Mouse (Mus musculus) neutrophil, adult 5-6 weeks (primary cell): ENCODE data around the gene Zfp653. TPM values are rescaled to one million over a fixed set of nuclear protein-coding genes. Genes with fewer than 3 reads are reported as not detected.

ENCODE experiments used
- ATAC-seq: fragments of 151-379, 151-347 bp; 2 replicates; pipeline ENCODE4 v1.8.0; 2017; ENCODE audit warnings: mild to moderate bottlenecking, moderate TSS enrichment; ENCODE audit not compliant: insufficient number of reproducible peaks, poor library complexity, low FRiP score, severe bottlenecking; ENCODE audit errors: extremely low read depth
- total RNA-seq: library from RNA; stranded (forward); fragments of 200-1000 nt; gene quantifications from 2 replicates; pipeline ENCODE4 v1.2.3, GENCODE M21; 2017

Zfp653 gene
- total RNA-seq: 13.5 and 18.5 TPM in 2 replicates

- peak; percentile 88 for ATAC-seq
Measured at GRCm38 (mm10) chr9:22070791-22071573, at the start of gene Zfp653, which contains the start of gene Gm49318. Gene Zfp653, minus strand, starts transcription at chr9:22071376. Gene Gm49318, minus strand, starts transcription at chr9:22071259.

GRCm38 (mm10) chr9:22119543-22119942, 48.4 kb upstream of the Zfp653 start:
- no peak for ATAC-seq

GRCm38 (mm10) chr9:22117754-22118456, 46.7 kb upstream of the Zfp653 start:
- peak; percentile 62 for ATAC-seq

DNA sequence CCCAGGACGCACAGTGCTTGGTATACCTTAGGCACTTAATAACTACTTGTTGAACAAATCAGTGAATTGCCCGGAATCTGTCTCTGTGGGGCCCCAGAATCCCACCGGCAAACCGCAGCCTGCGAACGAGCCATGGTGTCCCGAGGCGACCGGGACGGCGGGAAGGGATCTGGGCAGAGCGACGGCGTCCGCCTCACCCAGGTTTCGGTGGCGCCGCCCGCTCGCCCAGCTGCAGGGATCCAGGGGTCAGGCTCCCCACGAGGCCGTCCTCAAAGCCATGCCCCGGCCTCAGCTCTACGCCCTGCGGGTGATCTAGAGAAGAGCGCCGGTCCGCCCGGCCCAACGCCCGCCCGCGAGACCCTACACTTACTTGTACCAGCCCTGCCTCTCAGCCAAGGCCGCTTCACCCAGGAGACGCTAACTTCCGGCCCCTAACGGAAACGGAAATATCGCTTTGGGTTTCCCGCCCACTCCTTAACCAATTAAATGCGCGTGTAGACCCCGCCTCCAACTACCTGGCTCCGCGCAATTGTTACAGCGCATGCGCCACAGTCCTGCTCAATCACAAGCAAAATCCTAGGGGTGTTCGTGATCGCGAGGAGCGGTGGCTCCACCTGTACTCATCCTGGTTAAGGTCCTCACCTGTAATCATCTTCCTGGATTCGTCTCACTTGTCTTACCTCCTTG, 45.7 kb upstream of the Zfp653 start, which contains the start of gene Elof1:
Gene Elof1 (minus strand): TSS at position 433 of the 687 bp plus-strand sequence.
- ATAC-seq: peak; percentile 91

- no peak for ATAC-seq
Measured at GRCm38 (mm10) chr9:22116086-22116485, 44.9 kb upstream of the Zfp653 start.

DNA sequence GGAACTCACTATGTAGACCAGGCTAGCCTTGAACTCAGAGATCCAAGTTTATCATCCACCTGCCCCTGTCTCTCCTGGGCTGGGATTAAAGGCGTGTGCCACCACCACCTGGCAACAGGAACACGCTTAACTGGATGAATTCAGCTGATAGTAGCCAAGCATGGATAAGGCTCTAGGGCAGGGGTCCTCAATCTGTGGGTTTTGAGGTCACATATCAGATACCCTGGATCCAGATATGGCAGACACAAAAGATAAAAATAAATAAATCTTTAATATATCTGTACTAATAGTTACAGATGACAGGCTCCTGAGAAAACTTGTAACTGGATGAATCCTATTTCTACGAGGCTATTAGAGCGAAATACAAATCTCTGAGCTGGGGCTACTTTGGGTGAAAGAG, 44.5 kb upstream of the Zfp653 start:
- no peak for ATAC-seq

DNA sequence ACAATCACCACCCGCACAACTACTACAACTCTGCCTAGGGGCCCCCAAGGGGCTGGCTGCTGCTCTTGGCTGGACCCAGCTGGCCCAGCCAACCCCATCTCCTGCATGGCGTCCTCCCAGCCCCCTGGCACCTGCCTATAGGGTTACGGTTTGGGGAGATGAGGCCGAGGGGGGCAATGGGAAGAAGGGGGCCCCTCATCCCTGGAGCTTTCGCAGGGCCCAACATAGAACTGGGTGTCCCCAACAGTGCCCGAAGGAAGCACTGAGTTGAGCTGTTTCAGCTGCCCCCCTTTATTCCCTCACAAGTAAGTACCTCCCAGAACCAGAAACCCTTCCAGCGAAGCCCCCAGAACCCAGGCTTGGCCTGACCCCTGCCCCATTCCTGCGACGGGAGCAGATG, 37.0 kb upstream of the Zfp653 start:
- ATAC-seq: no peak

DNA sequence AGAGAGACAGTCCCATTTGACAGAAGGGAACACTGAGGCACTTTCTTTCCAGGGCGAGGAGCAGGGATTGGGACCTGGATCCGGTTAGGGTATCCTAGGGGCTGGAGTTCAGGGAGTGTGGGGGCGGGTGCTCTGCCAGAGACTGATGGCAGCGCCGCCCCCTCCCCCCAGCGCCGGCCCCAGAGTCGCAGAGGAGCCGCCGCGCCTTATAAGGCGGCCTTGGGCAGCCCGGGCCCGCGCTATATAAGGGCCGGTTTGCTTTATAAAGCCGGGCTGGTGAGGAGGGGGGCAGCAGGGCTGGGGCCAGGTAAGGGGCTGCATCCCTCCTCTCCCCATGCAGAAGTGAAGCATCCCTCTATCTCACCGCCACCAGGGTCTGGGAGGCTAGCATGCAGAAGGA, 28.7 kb upstream of the Zfp653 start:
- no peak for ATAC-seq

DNA sequence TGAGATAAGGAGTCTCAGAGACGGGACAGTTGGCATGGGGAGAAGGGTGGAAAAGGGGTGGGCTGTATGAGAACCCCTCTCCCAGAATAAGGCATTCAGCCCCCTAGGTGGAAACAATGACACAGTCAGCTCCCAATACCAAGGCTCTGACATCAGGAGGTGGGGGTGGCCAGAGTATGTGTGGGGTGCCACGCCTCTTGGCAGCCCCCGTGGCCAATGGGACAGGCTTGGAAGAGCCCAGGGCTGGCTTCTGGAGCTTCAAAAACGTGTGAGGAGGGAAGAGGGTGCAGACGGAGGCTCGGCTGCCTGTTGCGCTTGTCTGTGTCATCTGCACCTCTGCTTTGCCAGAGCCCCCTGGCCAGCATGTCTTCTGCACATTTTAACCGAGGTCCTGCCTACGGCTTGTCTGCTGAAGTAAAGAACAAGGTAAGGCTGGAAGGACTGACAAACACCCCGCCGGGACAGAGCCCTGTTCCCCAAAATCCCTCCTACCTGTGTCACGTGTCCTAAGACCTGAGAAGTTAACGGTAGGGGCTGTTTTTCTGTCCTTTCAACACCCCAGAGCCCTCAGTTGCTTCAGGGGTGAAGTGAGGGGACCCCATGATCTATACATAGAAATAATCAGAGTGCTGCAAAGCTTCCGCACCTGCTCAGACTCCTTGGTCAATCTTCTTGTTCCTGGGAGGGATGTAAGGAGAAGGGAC, 28.0 kb upstream of the Zfp653 start, which contains the start of gene Cnn1:
Gene Cnn1 (plus strand): TSS at position 224 of the 704 bp plus-strand sequence.
- ATAC-seq: no peak

DNA sequence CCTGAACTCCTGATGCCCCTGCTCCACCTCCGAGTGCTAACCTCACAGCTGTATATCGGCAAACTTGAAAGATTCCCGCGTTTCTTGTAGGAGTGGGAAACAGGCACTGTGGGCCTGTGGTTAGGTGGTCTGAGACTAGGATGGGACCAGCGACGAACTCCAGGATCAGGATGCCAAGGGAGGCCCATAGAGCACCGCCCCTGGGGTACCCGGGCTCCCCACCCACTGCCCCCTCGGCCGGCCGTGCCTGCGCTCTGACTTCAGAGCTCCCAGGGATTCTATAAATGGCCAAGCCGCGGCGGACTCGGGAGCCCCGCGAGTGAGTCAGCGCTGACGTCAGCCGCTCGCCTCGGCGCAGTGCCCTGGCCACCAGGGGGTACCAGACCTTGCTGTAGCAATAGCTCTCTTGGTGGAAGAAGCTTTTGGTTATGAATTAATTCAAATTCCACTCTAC, 24.7 kb upstream of the Zfp653 start:
- ATAC-seq: peak; percentile 84

DNA sequence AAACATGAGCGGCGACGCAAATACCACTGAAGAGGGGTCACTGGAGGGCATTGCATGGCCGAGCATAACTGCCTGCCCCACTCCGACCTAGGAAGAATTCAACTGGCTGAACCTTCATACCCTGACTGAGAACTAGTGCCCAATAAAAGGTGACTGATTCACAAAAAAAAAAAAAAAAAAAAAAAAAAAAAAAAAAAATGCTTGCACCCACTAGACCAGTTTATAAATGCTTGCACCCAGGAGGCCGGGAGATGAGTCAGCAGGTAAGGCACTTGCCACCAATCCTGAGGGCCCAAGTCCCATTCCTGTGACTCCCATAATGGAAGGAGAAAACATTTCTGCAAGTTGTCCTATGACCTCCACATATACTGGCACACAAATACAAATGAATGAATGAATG, 21.6 kb upstream of the Zfp653 start:
- ATAC-seq: no peak

DNA sequence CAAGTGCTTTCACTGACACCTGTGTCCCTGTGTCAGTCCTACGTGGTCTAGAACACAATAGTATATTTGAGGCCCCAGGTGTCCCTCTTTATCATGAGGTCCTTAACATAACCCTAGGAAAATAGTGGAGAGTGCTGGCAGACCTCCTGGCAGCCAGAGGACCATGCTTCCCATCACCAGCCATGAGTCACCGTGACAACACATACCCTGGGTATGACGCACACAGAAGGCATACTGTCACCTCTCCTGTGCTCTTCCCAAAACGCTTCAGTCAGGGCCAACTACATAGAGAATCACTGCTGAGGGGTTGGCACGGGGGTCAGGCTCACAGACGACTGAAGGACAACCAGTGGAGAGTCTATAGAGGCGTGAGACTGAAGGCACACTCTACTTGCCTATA, 18.8 kb upstream of the Zfp653 start:
- no peak for ATAC-seq

DNA sequence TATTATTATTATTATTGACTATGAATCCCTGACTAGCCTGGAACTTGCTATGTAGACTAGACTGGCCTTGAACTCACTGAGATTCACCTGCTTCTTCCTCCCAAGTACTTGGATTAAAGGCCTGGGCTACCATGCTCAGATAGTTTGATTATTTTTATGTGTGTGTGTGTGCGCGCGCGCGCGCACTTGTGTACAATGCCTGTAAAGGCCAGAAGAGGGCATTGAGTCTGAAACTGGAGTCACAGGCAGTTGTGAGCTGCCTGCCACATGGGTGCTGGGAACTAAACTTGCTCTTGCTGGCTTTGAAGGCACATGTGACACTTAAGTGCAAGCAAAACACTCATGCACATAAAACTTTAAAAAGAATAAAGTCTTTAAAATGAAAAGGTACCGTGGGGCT, 18.1 kb upstream of the Zfp653 start:
- ATAC-seq: no peak

DNA sequence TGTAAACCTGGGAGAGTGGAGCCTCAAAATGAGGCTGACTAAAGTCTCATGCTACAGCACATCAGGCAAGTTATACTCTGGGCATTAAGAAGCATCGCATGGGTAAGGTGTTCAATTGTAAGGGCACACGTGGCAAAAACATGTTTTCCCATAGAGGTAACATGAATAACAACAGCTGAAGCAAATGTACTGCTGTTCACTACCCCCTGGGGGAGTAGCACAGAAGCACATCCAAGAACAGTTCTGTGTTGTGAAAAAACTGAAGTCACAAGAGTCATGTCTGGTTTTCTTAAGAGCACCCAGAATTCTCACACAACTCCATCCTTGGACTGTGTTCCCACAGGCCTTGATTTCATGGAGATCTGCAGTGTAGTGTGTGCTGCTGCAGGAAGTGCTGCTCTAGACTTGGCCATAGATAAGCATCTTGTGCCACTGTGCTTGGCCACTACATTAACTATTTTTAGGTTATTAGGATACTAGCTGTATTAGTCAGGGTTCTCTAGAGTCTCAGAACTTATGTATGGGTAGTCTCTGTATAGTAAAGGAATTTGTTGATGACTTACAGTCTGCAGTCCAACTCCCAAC, 15.9 kb upstream of the Zfp653 start:
- ATAC-seq: no peak

DNA sequence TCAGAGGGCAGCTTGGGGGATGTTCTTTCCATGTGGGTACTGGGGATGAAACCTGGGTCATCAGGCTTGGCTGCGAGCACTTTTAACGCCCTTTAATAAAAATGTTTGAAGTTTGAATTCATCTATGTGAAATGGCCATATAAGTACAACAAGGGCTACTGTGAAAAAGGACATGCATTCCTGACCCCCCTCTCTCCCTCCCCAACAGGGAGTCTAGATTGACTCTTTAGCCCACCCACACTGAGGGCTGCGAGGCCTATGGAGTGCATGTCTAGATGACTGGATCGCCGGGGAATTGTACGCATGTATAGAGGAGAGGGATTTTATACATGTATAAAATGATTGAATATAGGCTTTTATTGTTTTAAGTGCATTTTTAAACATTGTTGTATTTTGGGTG, 14.8 kb upstream of the Zfp653 start:
- no peak for ATAC-seq

DNA sequence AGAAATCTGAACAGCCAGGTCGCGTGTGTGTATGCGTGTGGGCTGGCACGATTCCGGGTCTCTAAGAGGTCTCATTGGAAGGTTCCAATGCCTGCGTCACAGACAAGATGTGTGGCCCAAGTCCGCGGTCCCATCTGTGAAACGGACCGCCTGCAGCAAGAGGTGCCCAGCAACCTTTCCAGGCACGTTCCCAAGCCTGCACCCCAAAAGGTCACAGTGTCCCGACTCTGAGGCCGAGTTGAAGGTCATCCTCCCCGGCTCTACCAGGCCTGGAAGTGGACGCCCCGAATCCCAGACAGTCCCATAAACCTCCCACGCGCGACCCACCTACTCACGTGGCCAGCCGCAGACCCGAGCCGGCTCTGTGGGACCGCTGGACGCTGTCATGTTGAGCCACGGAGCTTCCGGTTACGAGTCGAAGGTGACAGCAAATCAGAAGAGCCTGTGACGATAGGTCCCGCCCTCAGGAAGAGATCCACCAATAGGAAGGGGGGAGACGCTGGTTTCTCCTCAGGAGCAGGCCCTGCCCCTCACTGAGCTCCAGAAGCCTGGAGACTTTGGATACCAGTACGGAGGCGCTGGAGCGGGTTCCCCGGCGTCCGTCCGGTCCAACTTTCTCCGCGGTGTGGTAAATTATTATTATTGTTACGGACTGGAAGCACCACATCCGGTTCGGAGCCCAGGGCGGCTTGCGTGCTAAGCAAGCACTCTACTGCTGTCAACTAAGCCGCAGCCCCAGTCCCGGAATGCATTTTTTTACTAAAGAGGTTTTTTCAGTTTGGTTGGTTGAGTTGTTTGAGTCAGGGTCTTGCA, 14.1 kb upstream of the Zfp653 start, which contains the start of gene Ecsit:
Gene Ecsit (minus strand): TSS at position 417 of the 813 bp plus-strand sequence.
- peak; percentile 99 for ATAC-seq

GRCm38 (mm10) chr9:22084667-22085021, 13.5 kb upstream of the Zfp653 start:
- ATAC-seq: no peak

DNA sequence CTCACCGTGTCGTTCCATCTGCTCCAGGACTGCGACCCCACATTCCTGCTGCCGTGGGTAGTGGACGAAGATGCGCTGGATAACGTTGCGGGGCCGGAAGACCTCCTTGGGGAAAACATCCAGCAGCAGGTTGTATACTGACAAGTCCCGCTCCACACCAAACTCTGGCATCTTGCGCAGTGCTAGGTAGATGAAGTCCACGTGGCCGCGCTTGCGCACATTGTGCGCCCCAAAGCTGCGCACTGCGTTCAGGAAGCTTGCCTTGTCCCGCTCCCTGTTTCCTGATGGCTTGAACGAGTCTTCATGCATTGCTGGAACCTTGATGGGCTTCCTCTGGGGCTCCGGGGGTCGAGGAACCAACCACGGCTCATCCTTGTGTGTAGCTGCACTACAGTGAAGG, 5.0 kb upstream of the Zfp653 start:
- ATAC-seq: no peak
